Mouse (Mus musculus): ENCODE measurements around the gene Rd3. TPM values are rescaled to one million over a fixed set of nuclear protein-coding genes. Genes with fewer than 3 reads are reported as not detected.

Rd3 gene
- polyA plus RNA-seq, 1 experiment from 2014 or later, result 0.12 TPM

- Histone ChIP-seq H3K27me3 (ENCODE audit: insufficient read depth, low read length) (no peaks in the 10 kb centered on the region), H3K9me3 (ENCODE audit: low read length) (no peaks in the 10 kb centered on the region), H3K9ac (replicated peaks) (peak overlapping the region; percentile 67), H3K4me1 (ENCODE audit: insufficient read depth) (peaks cover 35% of the 10 kb centered on the region), H3K4me2 (ENCODE audit: low read depth, low read length) (peak overlapping the region; percentile 60), H3K36me3 (replicated peaks; ENCODE audit: insufficient read depth, low read length) (no peaks in the 10 kb centered on the region), H3K27ac (ENCODE audit: low read depth) (peak overlapping the region; percentile 88), H3K4me3 (ENCODE audit: low read depth, low read length) (peak overlapping the region; percentile 11; the same call in 1 of the 2 replicates)
- 21% methylated on average over 2 of the region's 2 CpGs for WGBS (ENCODE audit: insufficient replicate concordance)
- DNase-seq, result peak; percentile 58
- TF ChIP-seq EP300 (IDR thresholded peaks at IDR 0.05; ENCODE audit: low read depth) (no peak), CTCF (IDR thresholded peaks at IDR 0.05; ENCODE audit: low read depth) (no peak)
- ATAC-seq, result peak; percentile 88
These were observed 20.3 kb upstream of the Rd3 start for GRCm38 (mm10) chr1:191956871-191957270.

- H3K4me1 ChIP-seq (ENCODE audit: insufficient read depth), result peaks cover 35% of the 10 kb centered on the region
- no peaks in the 10 kb centered on the region for H3K9me3 ChIP-seq (ENCODE audit: low read length)
- peak overlapping the region; percentile 17; the same call in 1 of the 2 replicates for H3K27ac ChIP-seq (ENCODE audit: low read depth)
- no peaks in the 10 kb centered on the region for H3K27me3 ChIP-seq (ENCODE audit: insufficient read depth, low read length)
- ATAC-seq (no peak), DNase-seq (no peak)
- TF ChIP-seq EP300 (IDR thresholded peaks at IDR 0.05; ENCODE audit: low read depth) (no peak), CTCF (IDR thresholded peaks at IDR 0.05; ENCODE audit: low read depth) (no peak)
- H3K4me3 ChIP-seq (ENCODE audit: low read depth, low read length), result no peak overlapping the region
- H3K9ac ChIP-seq (replicated peaks), result no peak overlapping the region
- WGBS (ENCODE audit: insufficient replicate concordance), result 68% methylated on average over 3 of the region's 3 CpGs
- H3K36me3 ChIP-seq (replicated peaks; ENCODE audit: insufficient read depth, low read length), result no peaks in the 10 kb centered on the region
- peak overlapping the region; percentile 60; the same call in 1 of the 2 replicates for H3K4me2 ChIP-seq (ENCODE audit: low read depth, low read length)
These were observed 19.8 kb upstream of the Rd3 start for GRCm38 (mm10) chr1:191957321-191957720.

DNA sequence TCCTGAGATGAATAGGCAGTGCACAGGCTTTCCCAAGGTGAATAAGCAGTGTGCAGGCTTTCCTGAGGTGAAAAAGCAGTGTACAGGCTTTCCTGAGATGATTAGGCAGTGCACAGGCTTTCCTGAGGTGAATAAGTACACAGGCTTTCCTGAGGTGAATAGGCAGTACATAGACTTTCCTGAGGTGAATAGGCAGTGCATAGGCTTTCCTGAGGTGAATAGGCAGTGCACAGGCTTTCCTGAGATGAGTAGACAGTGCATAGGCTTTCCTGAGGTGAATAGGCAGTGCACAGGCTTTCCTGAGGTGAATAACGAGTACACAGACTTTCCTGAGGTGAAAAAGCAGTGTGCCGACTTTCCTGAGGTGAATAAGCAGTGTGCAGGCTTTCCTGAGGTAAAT lies 16.2 kb upstream of the Rd3 start:
- no peaks in the 10 kb centered on the region for H3K27me3 ChIP-seq (ENCODE audit: insufficient read depth, low read length)
- no peaks in the 10 kb centered on the region for H3K36me3 ChIP-seq (replicated peaks; ENCODE audit: insufficient read depth, low read length)
- no peak overlapping the region for H3K9ac ChIP-seq (replicated peaks)
- ATAC-seq (no peak), DNase-seq (no peak)
- H3K9me3 ChIP-seq (ENCODE audit: low read length), result no peaks in the 10 kb centered on the region
- no peak overlapping the region for H3K4me2 ChIP-seq (ENCODE audit: low read depth, low read length)
- H3K4me3 ChIP-seq (ENCODE audit: low read depth, low read length), result no peak overlapping the region
- TF ChIP-seq CTCF (IDR thresholded peaks at IDR 0.05; ENCODE audit: low read depth) (no peak), EP300 (IDR thresholded peaks at IDR 0.05; ENCODE audit: low read depth) (no peak)
- WGBS (ENCODE audit: insufficient replicate concordance), result 51% methylated on average over 2 of the region's 2 CpGs
- peaks cover 27% of the 10 kb centered on the region for H3K4me1 ChIP-seq (ENCODE audit: insufficient read depth)
- no peak overlapping the region for H3K27ac ChIP-seq (ENCODE audit: low read depth)

DNA sequence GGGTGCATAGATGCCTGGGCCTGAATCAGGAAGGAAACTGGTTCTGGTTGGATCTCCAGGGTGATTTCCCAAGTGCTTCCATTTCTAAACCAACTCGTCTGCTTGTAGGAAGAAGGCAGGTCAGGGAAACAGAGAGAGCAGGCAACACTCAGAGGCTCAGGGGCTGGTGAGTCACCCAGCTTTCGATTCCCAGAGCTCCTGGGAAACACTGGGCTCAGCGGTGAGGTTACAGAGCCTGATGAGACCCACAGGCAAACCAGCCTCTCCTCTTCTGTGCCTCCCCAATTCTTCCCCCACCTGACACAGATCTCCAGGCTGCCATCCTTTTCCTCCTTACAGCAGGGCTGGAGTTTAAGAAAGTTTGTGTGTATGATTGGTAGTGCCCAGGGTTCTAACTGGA lies 13.8 kb upstream of the Rd3 start:
- no peak overlapping the region for H3K4me3 ChIP-seq (ENCODE audit: low read depth, low read length)
- H3K9ac ChIP-seq (replicated peaks), result no peak overlapping the region
- DNase-seq, result no peak
- H3K36me3 ChIP-seq (replicated peaks; ENCODE audit: insufficient read depth, low read length), result no peaks in the 10 kb centered on the region
- no peak for ATAC-seq
- TF ChIP-seq CTCF (IDR thresholded peaks at IDR 0.05; ENCODE audit: low read depth) (no peak), EP300 (IDR thresholded peaks at IDR 0.05; ENCODE audit: low read depth) (no peak)
- H3K27ac ChIP-seq (ENCODE audit: low read depth), result no peak overlapping the region
- H3K4me1 ChIP-seq (ENCODE audit: insufficient read depth), result peaks cover 12% of the 10 kb centered on the region; the same call in 1 of the 2 replicates
- no peaks in the 10 kb centered on the region for H3K9me3 ChIP-seq (ENCODE audit: low read length)
- H3K4me2 ChIP-seq (ENCODE audit: low read depth, low read length), result no peak overlapping the region
- no peaks in the 10 kb centered on the region for H3K27me3 ChIP-seq (ENCODE audit: insufficient read depth, low read length)
- WGBS (ENCODE audit: insufficient replicate concordance), result 67% methylated on average over 3 of the region's 3 CpGs

DNA sequence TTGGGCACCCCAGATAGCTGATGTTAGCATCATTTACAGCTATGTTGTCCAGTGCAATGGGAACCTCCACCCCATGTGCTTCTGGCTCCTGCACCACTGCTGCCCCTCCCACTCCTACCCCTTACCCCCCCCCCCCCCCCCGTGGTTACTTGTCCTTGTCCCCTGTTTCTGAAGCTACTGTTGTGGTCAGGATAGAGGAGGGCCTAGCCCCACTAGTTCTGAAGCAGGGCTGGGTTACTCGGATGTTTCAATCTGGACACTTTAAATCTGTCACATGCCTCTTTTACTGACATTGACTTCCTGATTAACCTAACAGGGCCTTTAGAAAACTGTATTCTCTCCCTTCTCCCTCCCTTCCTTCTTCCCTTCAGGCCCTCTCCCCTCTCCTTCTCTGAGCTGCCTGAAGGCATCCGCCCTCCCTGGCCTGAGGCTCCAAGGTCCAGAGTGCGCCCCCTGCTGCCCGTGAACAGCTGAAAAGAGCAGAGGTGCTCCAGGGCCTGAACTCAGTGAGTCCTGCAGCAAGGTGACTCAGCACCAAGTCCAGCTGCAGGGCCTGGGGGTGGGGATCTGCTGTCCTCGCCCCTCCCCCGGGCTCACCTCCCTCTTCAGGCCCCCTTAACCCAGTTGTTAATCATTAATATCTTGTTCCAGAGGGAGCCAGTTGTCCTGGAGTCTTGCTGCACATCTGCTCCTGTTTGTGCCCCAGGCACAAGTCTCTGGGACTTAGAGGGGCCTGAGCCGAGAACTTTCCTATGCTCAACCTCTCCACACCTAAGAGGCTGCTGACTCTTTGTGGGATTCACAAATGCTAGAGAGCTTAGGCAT lies 13.0 kb upstream of the Rd3 start:
- Histone ChIP-seq H3K27ac (ENCODE audit: low read depth) (no peak overlapping the region; the same call in 1 of the 2 replicates), H3K9me3 (ENCODE audit: low read length) (no peaks in the 10 kb centered on the region), H3K4me1 (ENCODE audit: insufficient read depth) (peaks cover 12% of the 10 kb centered on the region; the same call in 1 of the 2 replicates), H3K27me3 (ENCODE audit: insufficient read depth, low read length) (no peaks in the 10 kb centered on the region), H3K4me3 (ENCODE audit: low read depth, low read length) (no peak overlapping the region), H3K36me3 (replicated peaks; ENCODE audit: insufficient read depth, low read length) (no peaks in the 10 kb centered on the region), H3K9ac (replicated peaks) (no peak overlapping the region), H3K4me2 (ENCODE audit: low read depth, low read length) (no peak overlapping the region)
- peak; percentile 89 for DNase-seq
- ATAC-seq, result peak; percentile 85
- TF ChIP-seq EP300 (IDR thresholded peaks at IDR 0.05; ENCODE audit: low read depth), result no peak
- peak; percentile 95 for TF ChIP-seq CTCF (IDR thresholded peaks at IDR 0.05; ENCODE audit: low read depth)
- WGBS (ENCODE audit: insufficient replicate concordance), result 22% methylated on average over 7 of the region's 8 CpGs

- Histone ChIP-seq H3K9ac (replicated peaks) (no peak overlapping the region), H3K9me3 (ENCODE audit: low read length) (no peaks in the 10 kb centered on the region), H3K4me2 (ENCODE audit: low read depth, low read length) (no peak overlapping the region), H3K4me3 (ENCODE audit: low read depth, low read length) (no peak overlapping the region), H3K36me3 (replicated peaks; ENCODE audit: insufficient read depth, low read length) (no peaks in the 10 kb centered on the region), H3K27me3 (ENCODE audit: insufficient read depth, low read length) (no peaks in the 10 kb centered on the region), H3K4me1 (ENCODE audit: insufficient read depth) (peaks cover 10% of the 10 kb centered on the region; the same call in 1 of the 2 replicates), H3K27ac (ENCODE audit: low read depth) (no peak overlapping the region; the same call in 1 of the 2 replicates)
- 10% methylated on average over 13 of the region's 13 CpGs for WGBS (ENCODE audit: insufficient replicate concordance)
- ATAC-seq, result peak; percentile 51
- DNase-seq, result peak; percentile 84
- TF ChIP-seq EP300 (IDR thresholded peaks at IDR 0.05; ENCODE audit: low read depth), result no peak
- peak; percentile 94 for TF ChIP-seq CTCF (IDR thresholded peaks at IDR 0.05; ENCODE audit: low read depth)
These were observed 12.2 kb upstream of the Rd3 start for GRCm38 (mm10) chr1:191964773-191965481.
